Mouse (Mus musculus) urinary bladder, postnatal 4 days (tissue): ENCODE data around the gene Gstt4.

ENCODE experiments used
- DNase-seq, 2 experiments: peaks; one replicate each; pipeline ENCODE4 v3.0.0; 2021 to 2022; ENCODE audit warnings: low spot score in 2 of 2

Gstt4 gene

GRCm38 (mm10) chr10:75835761-75836531 is 13.6 kb upstream of the Gstt4 start:
- no peak for DNase-seq

- peak in 1 of 2 experiments; percentile 53 for DNase-seq
Measured at GRCm38 (mm10) chr10:75835307-75835706, 13.0 kb upstream of the Gstt4 start.

- DNase-seq, result no peak
Measured at GRCm38 (mm10) chr10:75834721-75835120, 12.4 kb upstream of the Gstt4 start.

- DNase-seq, result peak; percentile 75 to 83
Measured at GRCm38 (mm10) chr10:75834250-75834649, 11.9 kb upstream of the Gstt4 start.

- DNase-seq, result peak in 1 of 2 experiments; percentile 25
Measured at GRCm38 (mm10) chr10:75833456-75834080, 11.2 kb upstream of the Gstt4 start.

GRCm38 (mm10) chr10:75832272-75832895 is 10.0 kb upstream of the Gstt4 start:
- DNase-seq, result no peak

GRCm38 (mm10) chr10:75830275-75830670 is 7.9 kb upstream of the Gstt4 start:
- no peak for DNase-seq

GRCm38 (mm10) chr10:75829529-75830274 is 7.4 kb upstream of the Gstt4 start:
- DNase-seq, result no peak

GRCm38 (mm10) chr10:75828500-75828931 is 6.2 kb upstream of the Gstt4 start:
- peak in 1 of 2 experiments; percentile 32 for DNase-seq

- peak in 1 of 2 experiments; percentile 33 for DNase-seq
Measured at GRCm38 (mm10) chr10:75827668-75828360, 5.5 kb upstream of the Gstt4 start.

- no peak for DNase-seq
Measured at GRCm38 (mm10) chr10:75824530-75824929, 2.2 kb upstream of the Gstt4 start.

GRCm38 (mm10) chr10:75823782-75824181 is 1.4 kb upstream of the Gstt4 start:
- DNase-seq, result no peak

- no peak for DNase-seq
Measured at GRCm38 (mm10) chr10:75819882-75820281, 2.5 kb downstream of the Gstt4 start.

GRCm38 (mm10) chr10:75818641-75819040 is 3.7 kb downstream of the Gstt4 start:
- no peak for DNase-seq

- DNase-seq, result no peak
Measured at GRCm38 (mm10) chr10:75804217-75804616, 18.1 kb downstream of the Gstt4 start.

GRCm38 (mm10) chr10:75798176-75798696 is 24.1 kb downstream of the Gstt4 start, which contains the start of gene Gstt1:
Gene Gstt1 (minus strand): TSS chr10:75798584.
- DNase-seq, result peak in 1 of 2 experiments; percentile 53

- DNase-seq, result peak in 1 of 2 experiments; percentile 44
Measured at GRCm38 (mm10) chr10:75797619-75798175, 24.6 kb downstream of the Gstt4 start.

- DNase-seq, result no peak
Measured at GRCm38 (mm10) chr10:75796731-75797516, 25.4 kb downstream of the Gstt4 start.

GRCm38 (mm10) chr10:75794880-75795279 is 27.5 kb downstream of the Gstt4 start:
- DNase-seq, result no peak

GRCm38 (mm10) chr10:75790773-75791172 is 31.6 kb downstream of the Gstt4 start:
- DNase-seq, result no peak
